8 mouse cellular contexts compared by ENCODE assay signal in the genomic region with DNA sequence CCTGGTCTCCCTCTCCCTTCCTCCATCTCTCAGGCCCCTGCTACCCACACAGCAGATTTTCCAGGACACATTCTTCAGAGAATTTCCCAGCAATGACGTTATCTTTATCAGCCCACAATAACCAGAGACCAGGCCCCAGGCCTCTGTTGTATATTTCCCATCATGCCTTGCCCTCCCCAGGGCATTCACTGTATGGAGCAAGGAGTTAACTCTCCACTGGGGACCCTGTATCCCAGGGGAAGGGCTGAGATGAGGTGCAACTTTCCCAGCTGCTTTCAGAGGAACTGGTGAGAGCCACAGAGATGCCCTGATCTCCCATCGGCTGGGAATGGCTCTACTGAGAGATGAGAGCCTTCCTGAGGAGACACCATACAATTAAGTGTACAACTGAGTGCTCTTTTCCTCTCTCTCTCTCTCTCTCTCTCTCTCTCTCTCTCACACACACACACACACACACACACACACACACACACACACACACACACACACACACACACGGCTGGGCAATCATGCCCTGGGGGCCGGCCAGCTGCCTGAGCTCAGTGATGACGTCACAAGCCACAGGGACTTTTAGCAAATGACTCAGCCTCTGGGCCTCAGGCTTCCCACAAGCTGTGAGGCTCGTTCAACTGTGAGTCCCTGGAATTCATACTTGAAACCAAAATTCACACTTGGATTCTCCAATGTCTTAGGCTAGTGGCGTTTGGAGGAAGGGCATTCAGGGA. TPM values are rescaled to one million over a fixed set of nuclear protein-coding genes. Genes with fewer than 3 reads are reported as not detected.
DNase-seq lines count a peak whose midpoint lies in the region; ATAC-seq and TF ChIP-seq lines count a peak whose summit lies in the region.

No protein-coding gene starts in this region.

- no peaks in the 10 kb centered on the region for H3K27me3 ChIP-seq in hindbrain, embryonic 13.5 days
- peaks cover 22% of the 10 kb centered on the region for H3K27me3 ChIP-seq in megakaryocyte, embryonic 14.5 days (replicated peaks)

- H3K9me3 ChIP-seq in hindbrain, embryonic 13.5 days, result no peaks in the 10 kb centered on the region
- no peaks in the 10 kb centered on the region for H3K9me3 ChIP-seq in megakaryocyte, embryonic 14.5 days

- H3K36me3 ChIP-seq in hindbrain, embryonic 13.5 days, result no peaks in the 10 kb centered on the region
- no peaks in the 10 kb centered on the region for H3K36me3 ChIP-seq in megakaryocyte, embryonic 14.5 days (replicated peaks; ENCODE audit: low read length)

- no peak overlapping the region for H3K4me2 ChIP-seq in hindbrain, embryonic 13.5 days

- no peak overlapping the region for H3K4me3 ChIP-seq in embryonic fibroblast, embryonic 13.5 days (ENCODE audit: insufficient read depth, low read length)
- no peak overlapping the region for H3K4me3 ChIP-seq in hindbrain, embryonic 13.5 days
- H3K4me3 ChIP-seq in megakaryocyte, embryonic 14.5 days (replicated peaks), result peak overlapping the region; percentile 81

- no peak for TF ChIP-seq CTCF in embryonic fibroblast, embryonic 13.5 days (IDR thresholded peaks at IDR 0.05; ENCODE audit: borderline replicate concordance, insufficient read depth, low read length)

- no peak overlapping the region for H3K9ac ChIP-seq in hindbrain, embryonic 13.5 days

- 28% methylated on average over 7 of the region's 7 CpGs for WGBS in hindbrain, embryonic 13.5 days

- H3K27ac ChIP-seq in embryonic fibroblast, embryonic 13.5 days (ENCODE audit: insufficient read depth, low read length), result peak overlapping the region; percentile 91
- peak overlapping the region; percentile 62 for H3K27ac ChIP-seq in hindbrain, embryonic 13.5 days

- H3K4me1 ChIP-seq in embryonic fibroblast, embryonic 13.5 days (ENCODE audit: control insufficient read depth, insufficient read depth, low read length), result peaks cover 9% of the 10 kb centered on the region; the same call in 1 of the 2 replicates
- peaks cover 24% of the 10 kb centered on the region for H3K4me1 ChIP-seq in hindbrain, embryonic 13.5 days (replicated peaks)
- peaks cover 82% of the 10 kb centered on the region for H3K4me1 ChIP-seq in megakaryocyte, embryonic 14.5 days

- 0 out of 2 replicates have a peak, but pooled peaks have one; percentile 14 for TF ChIP-seq POLR2A in embryonic fibroblast, embryonic 13.5 days (IDR thresholded peaks at IDR 0.05; ENCODE audit: low read depth, low read length)

- ATAC-seq in cerebellum, adult (ENCODE audit: insufficient number of reproducible peaks, low FRiP score, low TSS enrichment), result no peak
- ATAC-seq in hindbrain, embryonic 13.5 days (ENCODE audit: low FRiP score), result no peak

- DNase-seq in cerebellum, postnatal 10 days, result peak; percentile 54 to 65
- peak; percentile 55 for DNase-seq in thymus, postnatal 0 days (ENCODE audit: low spot score)
- DNase-seq in thymus, postnatal 10 days (ENCODE audit: low spot score in 2 of 2), result no peak
- DNase-seq in urinary bladder, postnatal 4 days (ENCODE audit: low spot score in 2 of 2), result no peak

RNA-seq across cellular contexts. Expression of a gene that starts 18.6 kb away (rescaled TPM):
- 0.12 and 0.39 TPM in 2 replicates for polyA plus RNA-seq in thymus, postnatal 0 days (2015; fragmentation: Nextera tagmentation; extraction: Ambion mirVana)
- not detected in 2 replicates for polyA plus RNA-seq in embryonic fibroblast, embryonic 13.5 days (2011; ENCODE audit: insufficient read length, low read depth, missing spikeins)
- 0.23 and 0.31 TPM in 2 replicates for polyA plus RNA-seq in hindbrain, embryonic 13.5 days (2015; fragmentation: Nextera tagmentation; extraction: Ambion mirVana)
- not detected in 2 replicates for polyA plus RNA-seq in megakaryocyte, embryonic 14.5 days (2012; ENCODE audit: insufficient read depth, low replicate concordance)

RNA-seq across cellular contexts. Expression of a gene that starts 21.5 kb away (rescaled TPM):
- 8.1 and 10.1 TPM in 2 replicates for polyA plus RNA-seq in thymus, postnatal 0 days (2015; fragmentation: Nextera tagmentation; extraction: Ambion mirVana)
- 90.6 and 110 TPM in 2 replicates for polyA plus RNA-seq in embryonic fibroblast, embryonic 13.5 days (2011; ENCODE audit: insufficient read length, low read depth, missing spikeins)
- polyA plus RNA-seq in hindbrain, embryonic 13.5 days (2015; fragmentation: Nextera tagmentation; extraction: Ambion mirVana), result 114 and 116 TPM in 2 replicates
- polyA plus RNA-seq in megakaryocyte, embryonic 14.5 days (2012; ENCODE audit: insufficient read depth, low replicate concordance), result 9.6 TPM in 1 of 2 replicates, not detected in the other

RNA-seq across cellular contexts. Expression of a gene that starts 43.6 kb away (rescaled TPM):
- polyA plus RNA-seq in thymus, postnatal 0 days (2015; fragmentation: Nextera tagmentation; extraction: Ambion mirVana), result 3.0 and 4.1 TPM in 2 replicates
- 9.6 and 13.3 TPM in 2 replicates for polyA plus RNA-seq in embryonic fibroblast, embryonic 13.5 days (2011; ENCODE audit: insufficient read length, low read depth, missing spikeins)
- polyA plus RNA-seq in hindbrain, embryonic 13.5 days (2015; fragmentation: Nextera tagmentation; extraction: Ambion mirVana), result 2.2 and 3.1 TPM in 2 replicates
- polyA plus RNA-seq in megakaryocyte, embryonic 14.5 days (2012; ENCODE audit: insufficient read depth, low replicate concordance), result 68.5 and 128 TPM in 2 replicates

RNA-seq across cellular contexts. Expression of a gene that starts 44.1 kb away (rescaled TPM):
- polyA plus RNA-seq in thymus, postnatal 0 days (2015; fragmentation: Nextera tagmentation; extraction: Ambion mirVana), result 60.0 and 68.3 TPM in 2 replicates
- polyA plus RNA-seq in embryonic fibroblast, embryonic 13.5 days (2011; ENCODE audit: insufficient read length, low read depth, missing spikeins), result 3.5 and 5.0 TPM in 2 replicates
- 10.7 and 17.0 TPM in 2 replicates for polyA plus RNA-seq in hindbrain, embryonic 13.5 days (2015; fragmentation: Nextera tagmentation; extraction: Ambion mirVana)
- polyA plus RNA-seq in megakaryocyte, embryonic 14.5 days (2012; ENCODE audit: insufficient read depth, low replicate concordance), result 1.6 and 6.3 TPM in 2 replicates

RNA-seq across cellular contexts. Expression of a gene that starts 45.2 kb away (rescaled TPM):
- 10.3 and 12.2 TPM in 2 replicates for polyA plus RNA-seq in thymus, postnatal 0 days (2015; fragmentation: Nextera tagmentation; extraction: Ambion mirVana)
- 0.25 TPM in 1 of 2 replicates, not detected in the other for polyA plus RNA-seq in embryonic fibroblast, embryonic 13.5 days (2011; ENCODE audit: insufficient read length, low read depth, missing spikeins)
- 0.05 and 0.13 TPM in 2 replicates for polyA plus RNA-seq in hindbrain, embryonic 13.5 days (2015; fragmentation: Nextera tagmentation; extraction: Ambion mirVana)
- not detected in 2 replicates for polyA plus RNA-seq in megakaryocyte, embryonic 14.5 days (2012; ENCODE audit: insufficient read depth, low replicate concordance)

Comparison
In these comparisons a context has a peak if more than half of its experiments do, and no peak if none do; other contexts are left out.
1. DNase-seq: peak in cerebellum, postnatal 10 days (2 of 2) and thymus, postnatal 0 days (single experiment); none in thymus, postnatal 10 days (0 of 2) and urinary bladder, postnatal 4 days (0 of 2).